Mouse (Mus musculus) left cerebral cortex, adult 9 months (tissue): ENCODE results near the gene Ccdc42.

Experiments
- DNase-seq, 2 experiments: peaks; one replicate each; pipeline ENCODE4 v3.0.0; 2022; ENCODE audit warnings: low spot score in 2 of 2

Ccdc42 gene

GRCm38 (mm10) chr11:68585890-68586289 is 931 bp upstream of the Ccdc42 start:
- no peak for DNase-seq

- peak; percentile 25 to 88 for DNase-seq
Measured at GRCm38 (mm10) chr11:68589055-68589809, 2.4 kb downstream of the Ccdc42 start.

GRCm38 (mm10) chr11:68591708-68592107 is 4.9 kb downstream of the Ccdc42 start:
- no peak for DNase-seq

- no peak for DNase-seq
Measured at GRCm38 (mm10) chr11:68593247-68593646, 6.4 kb downstream of the Ccdc42 start.

- DNase-seq = no peak
Measured at GRCm38 (mm10) chr11:68597912-68598311, 11.1 kb downstream of the Ccdc42 start.

GRCm38 (mm10) chr11:68600551-68601021 is 13.8 kb downstream of the Ccdc42 start:
- DNase-seq = peak in 1 of 2 experiments; percentile 41

- DNase-seq = no peak
Measured at GRCm38 (mm10) chr11:68601486-68601991, 14.7 kb downstream of the Ccdc42 start.

GRCm38 (mm10) chr11:68602200-68602931 is 15.5 kb downstream of the Ccdc42 start:
- no peak for DNase-seq

- no peak for DNase-seq
Measured at GRCm38 (mm10) chr11:68607046-68607445, 20.2 kb downstream of the Ccdc42 start.

GRCm38 (mm10) chr11:68609910-68610566 is 23.2 kb downstream of the Ccdc42 start:
- no peak for DNase-seq

GRCm38 (mm10) chr11:68610567-68610947 is 23.7 kb downstream of the Ccdc42 start:
- DNase-seq = no peak

GRCm38 (mm10) chr11:68613071-68613711 is 26.4 kb downstream of the Ccdc42 start:
- no peak for DNase-seq

- DNase-seq = no peak
Measured at GRCm38 (mm10) chr11:68622751-68623150, 35.9 kb downstream of the Ccdc42 start.

- peak; percentile 42 to 68 for DNase-seq
Measured at GRCm38 (mm10) chr11:68623225-68623870, 36.5 kb downstream of the Ccdc42 start.

- DNase-seq = no peak
Measured at GRCm38 (mm10) chr11:68623871-68624258, 37.0 kb downstream of the Ccdc42 start.

GRCm38 (mm10) chr11:68631611-68632316 is 44.9 kb downstream of the Ccdc42 start:
- DNase-seq = peak in 1 of 2 experiments; percentile 58

GRCm38 (mm10) chr11:68637861-68638615 is 51.2 kb downstream of the Ccdc42 start:
- DNase-seq = no peak

- DNase-seq = no peak
Measured at GRCm38 (mm10) chr11:68641361-68641760, 54.5 kb downstream of the Ccdc42 start.

- DNase-seq = no peak
Measured at GRCm38 (mm10) chr11:68644781-68645180, 58.0 kb downstream of the Ccdc42 start.
